Comparison of ENCODE assay signal across 11 mouse cellular contexts in the genomic region with DNA sequence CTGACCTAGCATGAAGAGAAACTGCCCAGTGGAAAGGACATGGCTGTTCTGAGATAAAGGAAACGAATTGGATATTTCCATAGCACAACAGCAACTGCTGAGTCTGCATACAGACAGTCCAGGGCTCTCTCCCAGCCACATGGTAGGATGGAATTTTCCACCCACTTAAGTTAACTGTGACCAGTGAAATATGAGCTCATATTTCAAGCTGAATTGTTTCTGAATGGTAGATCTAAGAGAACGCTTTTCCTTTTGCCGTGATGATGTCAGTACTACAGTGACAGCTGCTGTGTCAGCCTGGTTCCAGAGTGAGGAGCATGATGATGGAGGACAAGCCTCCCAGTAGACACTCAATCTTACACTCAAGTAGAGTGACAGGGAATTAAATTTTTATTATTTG.
DNase-seq lines count a peak whose midpoint lies in the region; ATAC-seq and TF ChIP-seq lines count a peak whose summit lies in the region.
"Had no signal": no experiment of that assay in that cellular context is flagged by ENCODE, and none has a peak within 500 bp of the region (broad histone marks: within the 10 kb centered on the region; RNA-seq: fewer than 3 reads in every experiment).

No protein-coding gene starts in this region.

- no peak for DNase-seq in heart, postnatal 25 days (ENCODE audit: low spot score)
- DNase-seq in MN1 (ENCODE audit: low spot score) = peak; percentile 29
- peak; percentile 7 for DNase-seq in gastrocnemius, postnatal 25 days
- no peak for DNase-seq in cerebellum, adult 2 months
- DNase-seq: cerebellum, postnatal 10 days; lung, postnatal 4 days; thymus, postnatal 14 days had no signal

- no peaks in the 10 kb centered on the region for H3K79me3 ChIP-seq in C2C12 (ENCODE audit: low read depth)

- WGBS in heart, embryonic 15.5 days = 33% methylated on average over 3 of the region's 3 CpGs
- WGBS in forebrain, embryonic 16.5 days = 89% methylated on average over 3 of the region's 3 CpGs
- 73% methylated on average over 3 of the region's 3 CpGs for WGBS in cerebellum, adult 2 months

- H3K79me2 ChIP-seq in C2C12 (ENCODE audit: control insufficient read depth, insufficient read depth) = no peaks in the 10 kb centered on the region

- H3K27me3 ChIP-seq in heart, embryonic 15.5 days = no peaks in the 10 kb centered on the region
- no peaks in the 10 kb centered on the region for H3K27me3 ChIP-seq in C2C12 (ENCODE audit: control insufficient read depth, insufficient read depth, insufficient read length)
- no peaks in the 10 kb centered on the region for H3K27me3 ChIP-seq in forebrain, embryonic 16.5 days (replicated peaks; ENCODE audit: control insufficient read depth, insufficient read depth, low read length)
- no peaks in the 10 kb centered on the region for H3K27me3 ChIP-seq in cerebellum, adult 2 months (ENCODE audit: control insufficient read depth, insufficient read depth, low read length)

- no peak for TF ChIP-seq CTCF in C2C12 (IDR thresholded peaks at IDR 0.05; ENCODE audit: control insufficient read depth, insufficient read depth, insufficient read length)
- no peak for TF ChIP-seq CTCF in cerebellum, adult 2 months (IDR thresholded peaks at IDR 0.05; ENCODE audit: borderline replicate concordance, insufficient read depth, low read depth, low read length)

- H3K4me1 ChIP-seq in heart, embryonic 15.5 days (replicated peaks) = peaks cover 12% of the 10 kb centered on the region; the same call in 1 of the 2 replicates
- no peaks in the 10 kb centered on the region for H3K4me1 ChIP-seq in forebrain, embryonic 16.5 days (replicated peaks; ENCODE audit: control insufficient read depth, insufficient read depth, low read length)
- no peaks in the 10 kb centered on the region for H3K4me1 ChIP-seq in cerebellum, adult 2 months (ENCODE audit: control insufficient read depth, insufficient read depth, low read length)

- H3K27ac ChIP-seq in heart, embryonic 15.5 days = no peak overlapping the region
- no peak overlapping the region for H3K27ac ChIP-seq in forebrain, embryonic 16.5 days (ENCODE audit: low read length)
- no peak overlapping the region for H3K27ac ChIP-seq in cerebellum, adult 2 months (ENCODE audit: insufficient read depth, low read length)
- H3K27ac ChIP-seq: forebrain, embryonic 10.5 days had no signal

- no peak for TF ChIP-seq POLR2A in cerebellum, adult 2 months (IDR thresholded peaks at IDR 0.05; ENCODE audit: borderline replicate concordance, insufficient read depth, low read length)

- no peak overlapping the region for H3K4me2 ChIP-seq in heart, embryonic 15.5 days
- H3K4me2 ChIP-seq in forebrain, embryonic 16.5 days (ENCODE audit: low read length) = no peak overlapping the region

- intact Hi-C loops in heart, postnatal 25 days (cut with DNase I) = no loop called here

- no peak overlapping the region for H3K4me3 ChIP-seq in heart, embryonic 15.5 days
- no peak overlapping the region for H3K4me3 ChIP-seq in C2C12 (ENCODE audit: insufficient read depth, poor library complexity, severe bottlenecking)
- no peak overlapping the region for H3K4me3 ChIP-seq in forebrain, embryonic 16.5 days (replicated peaks; ENCODE audit: low read length)
- no peak overlapping the region for H3K4me3 ChIP-seq in cerebellum, adult 2 months (replicated peaks; ENCODE audit: insufficient read depth, low read depth, low read length)
- H3K4me3 ChIP-seq: forebrain, embryonic 10.5 days had no signal

- H3K36me3 ChIP-seq in heart, embryonic 15.5 days = no peaks in the 10 kb centered on the region
- H3K36me3 ChIP-seq in C2C12 (ENCODE audit: control insufficient read depth, insufficient read depth) = no peaks in the 10 kb centered on the region
- H3K36me3 ChIP-seq in forebrain, embryonic 16.5 days (ENCODE audit: control insufficient read depth, insufficient read depth) = no peaks in the 10 kb centered on the region
- H3K36me3 ChIP-seq: forebrain, embryonic 10.5 days had no signal

- ATAC-seq in heart, embryonic 15.5 days (replicated peaks; ENCODE audit: insufficient number of reproducible peaks, insufficient read depth, low FRiP score, low read depth) = peak; percentile 60; the same call in 1 of the 2 replicates
- no peak for ATAC-seq in forebrain, embryonic 16.5 days

- no peaks in the 10 kb centered on the region for H3K9me3 ChIP-seq in heart, embryonic 15.5 days (replicated peaks)
- no peaks in the 10 kb centered on the region for H3K9me3 ChIP-seq in forebrain, embryonic 16.5 days (ENCODE audit: control insufficient read depth, low read length)
- H3K9me3 ChIP-seq: forebrain, embryonic 10.5 days had no signal

- no peak overlapping the region for H3ac ChIP-seq in C2C12 (ENCODE audit: control insufficient read depth, insufficient read length, low read depth)

- no peak overlapping the region for H3K9ac ChIP-seq in heart, embryonic 15.5 days
- no peak overlapping the region for H3K9ac ChIP-seq in forebrain, embryonic 16.5 days (replicated peaks; ENCODE audit: low read depth, low read length)

TF ChIP-seq in C2C12, 6 proteins besides CTCF, POLR2A, EP300 and RAD21:
- TF ChIP-seq MYOD1 (IDR thresholded peaks at IDR 0.05; ENCODE audit: control insufficient read depth, insufficient read length, low read depth) = peak; percentile 60
- TF ChIP-seq CEBPB (IDR thresholded peaks at IDR 0.05; ENCODE audit: low read depth) = no peak

Comparison
In these comparisons a context has a peak if more than half of its experiments do, and no peak if none do; other contexts are left out.
1. DNase-seq: peak in MN1 (single experiment) and gastrocnemius, postnatal 25 days (single experiment); none in heart, postnatal 25 days (single experiment) and cerebellum, adult 2 months (0 of 2).